Mouse (Mus musculus) ES-E14 (cell line): ENCODE measurements at regions not wholly inside any gene's neighbourhood (a gene's known extent, or its start where the extent isn't known, plus 50 kb on each side); places are given as distances from the start of the nearest gene placed in this dataset.

Source experiments
- DNase-seq: peaks from one replicate; pipeline ENCODE4 v3.0.0-alpha.2; 2013; ENCODE audit warnings: low read depth, low spot score
- H3K27ac ChIP-seq: 2 replicates; pipeline ENCODE4 v1.5.1; 2012; ENCODE audit warnings: low read depth, mild to moderate bottlenecking, low read length, moderate library complexity, mixed read lengths; ENCODE audit not compliant: poor library complexity, insufficient read depth, severe bottlenecking
- H3K36me3 ChIP-seq: 2 replicates; pipeline ENCODE4 v1.6.1; 2012; ENCODE audit warnings: mild to moderate bottlenecking, low read length, moderate library complexity, mixed read lengths; ENCODE audit not compliant: control insufficient read depth, poor library complexity, insufficient read depth, severe bottlenecking
- H3K4me1 ChIP-seq, 2 experiments: fragments of 150-350 bp in 1 of 2; sonication (generic) in 1 of 2; 2 replicates each; pipeline ENCODE4 v1.6.1; 2012; ENCODE audit warnings: low read length in 2 of 2, mild to moderate bottlenecking in 1 of 2, mixed read lengths in 1 of 2; ENCODE audit not compliant: control insufficient read depth in 2 of 2, insufficient read depth in 2 of 2, poor library complexity in 1 of 2
- H3K4me3 ChIP-seq, 2 experiments: fragments of 150-350 bp in 1 of 2; sonication (generic) in 1 of 2; 2 replicates each; pipeline ENCODE4 v1.5.1; 2012; ENCODE audit warnings: low read length in 2 of 2, low read depth in 1 of 2, mild to moderate bottlenecking in 1 of 2, mixed read lengths in 1 of 2; ENCODE audit not compliant: insufficient read depth in 1 of 2, poor library complexity in 1 of 2, severe bottlenecking in 1 of 2
- H3K9ac ChIP-seq: 2 replicates; pipeline ENCODE4 v1.6.1; 2012; ENCODE audit warnings: low read depth, mild to moderate bottlenecking, low read length, mixed read lengths; ENCODE audit not compliant: poor library complexity, insufficient read depth, severe bottlenecking
- H3K9me3 ChIP-seq: fragments of 150-350 bp; sonication (generic); 2 replicates; pipeline ENCODE4 v1.6.1; 2012; ENCODE audit warnings: low read depth, mild to moderate bottlenecking, low read length; ENCODE audit not compliant: control insufficient read depth, insufficient read depth
- CHD2 ChIP-seq: IDR thresholded peaks from 2 replicates; pipeline ENCODE4 v1.6.1; 2014; ENCODE audit warnings: mild to moderate bottlenecking, low read depth, low read length, inconsistent platforms
- HCFC1 ChIP-seq: IDR thresholded peaks from 2 replicates; pipeline ENCODE4 v1.6.1; 2012; ENCODE audit warnings: low read length, inconsistent platforms, borderline replicate concordance; ENCODE audit not compliant: insufficient read depth
- MAFK ChIP-seq: IDR thresholded peaks from 2 replicates; pipeline ENCODE4 v1.6.1; 2014; ENCODE audit warnings: mild to moderate bottlenecking, low read depth, low read length, inconsistent platforms; ENCODE audit not compliant: insufficient read depth
- ZC3H11A ChIP-seq: IDR thresholded peaks from 2 replicates; pipeline ENCODE4 v1.6.1; 2012; ENCODE audit warnings: low read depth, mild to moderate bottlenecking, inconsistent platforms, low read length, borderline replicate concordance
- ZNF384 ChIP-seq: IDR thresholded peaks from 2 replicates; pipeline ENCODE4 v1.6.1; 2012; ENCODE audit warnings: low read depth, low read length, inconsistent platforms
- in situ Hi-C, 2 experiments: fragments of 600-800 bp; cut with MboI; formaldehyde crosslinking; loops; one replicate each; pipeline ENCODE4 v1.15.1; 2025; ENCODE audit warnings: low sequenced_read_pairs in 2 of 2, inconsistent platforms in 1 of 2; ENCODE audit not compliant: unreplicated experiment in 2 of 2

- in situ Hi-C loops, result no loop called here
- H3K36me3 ChIP-seq, result no peaks in the 10 kb centered on the region
- no peak overlapping the region for H3K9ac ChIP-seq
- TF ChIP-seq MAFK (no peak), HCFC1 (no peak), CHD2 (no peak)
- H3K4me3 ChIP-seq, result no peak overlapping the region
- H3K4me1 ChIP-seq, result no peaks in the 10 kb centered on the region
- H3K9me3 ChIP-seq, result no peaks in the 10 kb centered on the region
- no peak overlapping the region for H3K27ac ChIP-seq
- no peak for DNase-seq
These were observed 567.6 kb upstream of the Got2 start for GRCm38 (mm10) chr8:96455915-96456314.

- no peak for TF ChIP-seq MAFK
- TF ChIP-seq ZC3H11A, result no peak
- no peak for TF ChIP-seq ZNF384
- no peak for TF ChIP-seq CHD2
- no peak for TF ChIP-seq HCFC1
- no peak overlapping the region for H3K4me3 ChIP-seq
- H3K9me3 ChIP-seq, result no peaks in the 10 kb centered on the region
- no peak for DNase-seq
- H3K27ac ChIP-seq, result no peak overlapping the region
- in situ Hi-C loops, result no loop called here
- H3K36me3 ChIP-seq, result no peaks in the 10 kb centered on the region
- no peaks in the 10 kb centered on the region for H3K4me1 ChIP-seq
- H3K9ac ChIP-seq, result no peak overlapping the region
These were observed 567.0 kb upstream of the Got2 start for GRCm38 (mm10) chr8:96455336-96455735.

GRCm38 (mm10) chr8:96429708-96430107 is 541.4 kb upstream of the Got2 start:
- no peak for TF ChIP-seq ZC3H11A
- no peak for TF ChIP-seq HCFC1
- TF ChIP-seq ZNF384, result no peak
- TF ChIP-seq MAFK, result no peak
- TF ChIP-seq CHD2, result no peak
- Histone ChIP-seq H3K36me3 (no peaks in the 10 kb centered on the region), H3K9ac (no peak overlapping the region), H3K27ac (no peak overlapping the region), H3K4me3 (no peak overlapping the region), H3K4me1 (no peaks in the 10 kb centered on the region), H3K9me3 (no peaks in the 10 kb centered on the region)
- in situ Hi-C loops, result no loop called here
- DNase-seq, result no peak

GRCm38 (mm10) chr8:96426900-96427299 is 538.6 kb upstream of the Got2 start:
- no peak overlapping the region for H3K27ac ChIP-seq
- DNase-seq, result no peak
- no peaks in the 10 kb centered on the region for H3K9me3 ChIP-seq
- TF ChIP-seq ZC3H11A, result no peak
- no peak for TF ChIP-seq HCFC1
- no peak for TF ChIP-seq MAFK
- TF ChIP-seq ZNF384, result no peak
- no peak for TF ChIP-seq CHD2
- H3K4me3 ChIP-seq, result no peak overlapping the region
- in situ Hi-C loops, result no loop called here
- no peaks in the 10 kb centered on the region for H3K4me1 ChIP-seq
- no peaks in the 10 kb centered on the region for H3K36me3 ChIP-seq
- no peak overlapping the region for H3K9ac ChIP-seq

GRCm38 (mm10) chr8:96409601-96410000 is 521.3 kb upstream of the Got2 start:
- H3K9me3 ChIP-seq, result no peaks in the 10 kb centered on the region
- DNase-seq, result no peak
- H3K27ac ChIP-seq, result no peak overlapping the region
- H3K36me3 ChIP-seq, result no peaks in the 10 kb centered on the region
- no peaks in the 10 kb centered on the region for H3K4me1 ChIP-seq
- H3K4me3 ChIP-seq, result no peak overlapping the region
- no peak overlapping the region for H3K9ac ChIP-seq
- in situ Hi-C loops, result no loop called here
- no peak for TF ChIP-seq CHD2
